Mouse (Mus musculus): Measurements from ENCODE around the gene Plpp2.

The Plpp2 gene

DNA sequence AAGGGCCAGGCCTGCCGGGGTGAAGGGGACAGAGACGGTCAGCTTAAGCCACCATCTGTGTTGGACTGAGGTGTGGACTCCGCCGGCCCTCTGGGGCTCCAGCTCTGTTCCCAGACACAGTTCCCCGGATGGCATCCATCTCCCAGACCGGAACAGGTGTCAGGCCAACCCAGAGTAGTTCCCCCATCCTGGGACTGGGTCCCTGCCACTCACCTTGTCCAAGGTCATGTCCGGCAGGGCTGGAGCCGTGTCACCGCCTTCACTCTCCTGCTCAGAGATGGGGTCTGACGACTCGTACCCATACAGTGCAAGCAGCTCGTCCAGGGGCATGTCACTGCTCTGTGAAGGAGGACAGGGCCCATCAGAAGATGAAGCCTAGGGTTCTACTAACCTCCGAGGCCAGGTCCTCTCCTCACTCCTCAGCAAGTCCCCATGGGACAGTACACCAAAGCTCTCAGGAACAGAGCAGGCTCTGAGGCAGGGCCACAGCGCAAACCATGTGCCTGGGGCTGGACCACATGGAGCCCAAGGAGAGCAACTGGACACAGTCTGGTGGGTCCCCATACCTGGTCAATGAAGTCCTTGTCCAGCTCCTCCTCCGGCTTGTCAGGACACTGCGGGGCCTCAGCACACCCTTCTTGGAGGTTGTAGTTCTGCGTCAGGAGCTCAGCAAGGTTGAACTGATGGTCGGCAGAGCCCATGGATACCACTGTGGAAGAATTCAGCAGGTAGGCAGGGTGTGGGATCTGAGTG lies 15.6 kb upstream of the Plpp2 start:
- in situ Hi-C loops (cut with MboI, MseI): no loop called here

DNA sequence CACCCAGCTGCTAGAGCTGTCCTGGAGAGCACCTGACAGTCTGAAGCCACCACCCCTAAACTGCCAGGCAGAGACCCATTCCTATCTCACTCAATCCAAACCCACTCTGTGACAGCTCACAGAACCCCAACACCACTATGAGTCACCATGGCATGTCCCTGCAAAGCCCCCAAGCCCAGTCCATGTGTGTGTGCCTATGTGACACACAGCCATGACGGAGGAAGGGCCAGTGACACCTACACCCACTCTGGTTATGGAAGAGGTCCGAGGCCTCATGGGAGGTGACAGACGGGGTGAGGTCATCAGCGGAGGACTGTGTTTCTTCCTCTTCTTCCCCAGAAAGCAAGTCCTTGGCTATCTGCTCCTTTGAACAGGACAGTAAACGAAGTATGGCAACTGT lies 14.9 kb upstream of the Plpp2 start:
- in situ Hi-C loops (cut with MboI, MseI): no loop called here

GRCm38 (mm10) chr10:79547148-79547675 lies 13.6 kb upstream of the Plpp2 start:
- in situ Hi-C loops (cut with MboI, MseI): no loop called here

- in situ Hi-C loops (cut with MboI, MseI): no loop called here
Measured at GRCm38 (mm10) chr10:79546483-79546882, 12.9 kb upstream of the Plpp2 start.

DNA sequence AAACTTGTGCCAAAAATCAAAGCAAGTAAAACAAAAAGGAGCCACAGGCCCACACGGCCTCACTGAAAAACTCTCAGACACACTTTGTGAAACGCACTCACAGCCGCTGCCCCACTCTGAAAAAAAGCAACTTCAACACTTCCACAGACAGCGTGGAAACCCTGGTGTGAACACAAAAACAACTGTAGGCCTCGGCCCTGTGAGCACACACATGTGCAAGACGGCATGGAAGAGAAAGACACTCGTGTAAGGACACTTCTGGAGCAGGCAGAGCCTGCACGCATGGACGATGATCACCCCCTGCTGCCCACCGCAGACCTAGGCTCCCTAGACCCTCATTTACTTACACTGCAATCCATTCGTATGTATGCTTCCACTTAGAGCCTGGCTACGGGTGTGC lies 12.3 kb upstream of the Plpp2 start:
- in situ Hi-C loops (cut with MboI, MseI): no loop called here

DNA sequence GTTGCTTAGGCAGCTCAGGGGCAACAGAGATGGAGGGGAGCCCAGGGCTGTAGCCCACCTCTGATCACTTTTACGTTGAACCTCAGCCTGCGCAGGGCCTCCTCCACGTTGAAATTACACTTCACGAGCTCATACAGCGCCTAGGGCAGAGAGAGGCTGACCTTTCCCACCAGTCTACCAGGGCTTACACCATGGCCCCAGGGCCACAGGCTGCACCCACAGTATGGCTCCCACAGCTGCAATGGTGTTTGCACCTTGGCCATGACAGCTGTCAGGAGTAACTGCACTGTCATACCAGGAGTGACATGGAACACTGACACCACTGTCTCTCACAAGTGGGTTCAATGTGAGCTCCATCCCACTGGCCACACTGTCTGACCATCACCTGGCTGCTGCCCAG lies 11.0 kb upstream of the Plpp2 start:
- in situ Hi-C loops (cut with MboI, MseI): no loop called here

DNA sequence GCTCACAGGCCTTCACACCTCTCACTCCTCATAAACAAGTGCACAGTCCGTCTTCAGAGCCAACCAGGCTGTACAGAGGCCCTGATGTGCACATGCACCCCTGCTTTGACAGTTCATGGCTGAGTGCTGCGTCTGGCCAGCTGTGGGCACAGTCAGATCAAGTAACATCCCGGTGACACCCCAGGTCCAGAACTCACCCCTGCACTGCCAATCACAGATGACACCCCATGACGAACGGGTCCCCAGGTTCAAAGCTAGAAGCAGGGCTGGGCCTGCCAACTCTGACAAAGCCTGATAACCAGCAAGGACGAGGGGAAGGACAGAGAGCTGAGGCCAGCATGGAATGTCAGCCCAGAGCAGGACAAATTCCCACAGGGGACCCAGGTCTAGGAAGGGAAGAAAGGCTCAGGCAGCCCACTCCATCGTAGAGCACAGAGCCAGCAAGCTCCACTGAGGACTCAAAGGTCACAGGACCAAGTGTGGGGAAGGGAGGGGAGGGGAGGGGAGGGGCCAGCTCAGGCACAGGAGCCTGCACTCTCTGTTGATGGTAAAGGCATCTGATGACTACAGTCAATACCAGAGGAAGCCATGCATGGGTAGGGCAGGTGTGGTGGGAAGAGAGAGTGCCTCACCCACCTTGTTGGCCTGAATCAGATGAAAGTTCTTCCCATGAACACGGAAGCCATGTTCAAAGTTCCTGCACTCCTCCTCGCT lies 10.4 kb upstream of the Plpp2 start:
- in situ Hi-C loops (cut with MboI, MseI): no loop called here

DNA sequence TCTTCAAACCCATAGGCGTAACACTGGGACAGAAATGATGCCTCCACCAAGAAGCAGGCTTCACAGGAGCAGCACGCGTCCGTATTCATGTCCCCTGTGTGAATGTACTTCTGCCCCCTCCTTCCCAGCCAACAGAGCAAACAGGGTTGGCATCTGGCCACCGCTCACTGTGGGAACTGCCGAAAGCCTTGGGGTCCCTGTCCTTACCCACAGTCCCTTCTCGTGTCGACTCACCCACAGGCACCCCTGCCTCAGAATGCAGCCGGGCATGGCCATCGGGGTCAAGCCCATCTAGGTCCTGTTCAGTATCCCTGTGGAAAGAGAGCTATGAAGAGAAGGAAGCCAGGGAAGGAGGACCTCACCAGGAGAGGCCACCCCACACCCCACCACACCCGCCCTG lies 8.6 kb upstream of the Plpp2 start:
- in situ Hi-C loops (cut with MboI, MseI): no loop called here

- in situ Hi-C loops (cut with MboI, MseI): no loop called here
Measured at GRCm38 (mm10) chr10:79541522-79541921, 7.9 kb upstream of the Plpp2 start.

DNA sequence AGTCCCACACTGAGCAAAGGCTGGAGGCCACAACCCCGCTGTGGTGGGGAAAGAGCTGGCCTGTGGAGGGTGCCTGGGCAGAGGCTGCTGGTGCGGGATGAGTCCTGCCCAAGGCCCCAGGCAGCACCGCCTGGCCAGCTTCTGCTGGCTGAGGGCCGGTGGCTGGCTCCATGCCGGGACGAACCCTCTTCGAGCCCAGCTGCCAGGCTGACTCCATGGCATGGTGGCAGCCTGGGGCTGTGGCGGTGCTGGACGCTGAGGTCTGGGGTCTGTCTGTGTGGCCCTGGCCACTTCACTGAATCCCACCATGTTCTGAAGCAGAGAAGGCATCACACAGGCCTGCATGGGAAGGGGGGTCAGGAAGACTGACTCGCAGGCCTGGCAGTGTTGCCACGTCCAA lies 7.2 kb upstream of the Plpp2 start:
- in situ Hi-C loops (cut with MboI, MseI): no loop called here

DNA sequence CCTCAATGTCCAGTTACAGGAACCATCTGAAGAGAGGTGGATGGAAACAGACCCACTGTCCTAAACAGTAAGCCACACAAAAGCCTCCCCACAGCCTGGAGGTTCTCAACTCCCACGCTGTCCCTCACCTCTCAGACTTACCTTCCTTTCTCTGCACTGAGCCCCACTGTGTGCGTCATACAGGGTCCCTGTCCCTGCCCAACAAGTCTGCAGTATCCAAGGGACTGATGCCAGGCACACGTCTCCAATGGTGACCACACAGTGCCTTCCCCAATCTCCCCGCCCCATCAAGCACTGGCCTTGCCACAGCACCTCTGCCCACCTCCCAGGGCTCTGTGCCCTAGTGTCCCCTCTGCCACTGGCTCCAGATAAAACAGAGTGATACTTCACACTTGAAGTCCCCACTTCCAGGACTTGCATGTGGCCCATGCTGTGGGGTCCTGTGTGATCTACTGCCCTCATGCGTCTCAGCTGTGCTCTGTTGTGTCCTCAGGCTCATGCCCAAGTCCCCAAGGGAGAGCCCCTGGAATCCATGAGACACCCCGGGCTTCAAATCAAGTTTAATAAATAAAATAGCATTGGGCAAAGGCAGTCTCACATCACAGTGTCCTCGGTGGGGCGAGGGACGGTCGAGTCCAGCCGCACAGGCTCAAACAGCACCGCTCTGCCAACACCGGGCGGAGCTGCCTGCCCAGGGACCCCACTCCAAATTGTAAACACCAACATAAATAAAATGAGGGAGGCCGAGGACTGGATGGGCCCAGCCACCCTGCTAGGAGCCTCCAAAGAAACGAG lies 6.3 kb upstream of the Plpp2 start:
- in situ Hi-C loops (cut with MboI, MseI): no loop called here

DNA sequence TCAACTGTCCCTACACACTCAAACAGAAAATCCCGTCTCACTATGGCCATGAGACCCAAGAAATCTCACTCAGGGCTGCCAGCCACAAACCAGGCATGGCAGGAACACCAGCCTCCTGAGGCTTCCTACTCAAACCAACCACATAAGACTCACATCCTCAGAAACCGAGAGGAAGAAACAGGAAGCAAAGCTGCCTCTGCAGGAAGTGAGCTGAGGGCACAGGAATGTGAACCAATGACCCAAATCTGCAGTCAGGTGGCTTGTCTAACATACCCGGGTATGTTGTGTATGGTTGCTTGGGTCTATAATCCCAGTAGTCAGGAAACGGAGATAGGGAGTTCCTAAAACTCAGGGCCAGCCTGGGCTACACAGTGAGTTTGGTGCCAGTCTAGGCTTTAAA lies 5.3 kb upstream of the Plpp2 start:
- in situ Hi-C loops (cut with MboI, MseI): no loop called here

DNA sequence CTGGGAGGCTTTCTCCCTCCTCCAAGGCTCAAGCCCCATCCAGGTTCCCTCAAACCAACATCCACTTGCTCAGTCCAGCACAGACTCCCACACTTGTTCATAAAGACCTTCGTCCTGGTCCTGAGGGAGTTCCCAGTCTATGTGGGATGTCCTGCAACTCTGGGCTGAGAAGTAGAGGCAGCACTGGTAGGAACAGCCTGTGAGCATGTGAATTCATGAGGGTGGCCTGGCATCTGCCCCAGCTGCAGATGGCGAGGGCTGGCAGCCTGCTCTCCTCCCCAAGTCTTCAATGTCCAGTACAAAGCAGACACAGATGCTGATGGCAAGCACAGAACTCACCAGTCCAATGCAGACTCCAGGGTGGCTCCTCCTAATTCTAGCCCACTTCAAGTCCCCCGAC lies 4.7 kb upstream of the Plpp2 start:
- in situ Hi-C loops (cut with MboI, MseI): no loop called here

DNA sequence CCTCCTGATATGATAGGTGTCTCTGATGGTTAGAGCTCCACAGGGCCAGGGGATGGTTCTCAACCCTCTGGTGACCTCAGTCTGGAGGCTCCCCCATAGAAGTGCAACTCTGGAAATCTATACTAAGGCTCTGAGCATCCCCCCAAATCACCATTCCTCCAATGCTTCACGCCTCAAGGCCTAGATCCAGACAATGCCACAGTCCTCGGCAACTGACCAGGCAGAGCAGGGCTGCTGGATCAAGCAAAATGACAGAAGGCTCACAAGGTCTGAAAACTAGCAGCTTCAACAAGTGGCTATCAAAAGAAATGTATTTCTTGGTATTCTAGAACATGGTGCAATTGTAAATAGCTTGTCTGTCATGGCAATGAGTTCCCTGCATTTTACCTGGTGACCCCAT lies 4.2 kb upstream of the Plpp2 start:
- in situ Hi-C loops (cut with MboI, MseI): no loop called here

DNA sequence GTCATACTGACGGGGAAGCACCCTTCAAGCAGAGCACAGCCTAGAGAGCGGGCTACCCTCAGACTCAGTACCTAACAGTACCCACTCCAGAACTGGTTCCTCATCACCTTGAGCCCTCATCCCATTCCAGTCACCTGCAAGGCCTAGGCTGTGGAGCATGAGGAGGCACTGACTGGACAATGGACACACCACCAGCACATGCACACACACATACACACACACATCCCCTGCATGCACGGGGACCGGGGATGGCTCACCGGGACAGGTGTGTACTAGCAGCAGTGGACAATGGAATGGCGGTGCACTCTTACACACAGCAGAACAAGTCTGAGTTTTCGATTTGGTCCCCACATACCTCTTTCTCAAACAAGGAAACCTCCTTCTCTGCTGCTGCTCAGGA lies 3.7 kb upstream of the Plpp2 start:
- in situ Hi-C loops (cut with MboI, MseI): no loop called here

DNA sequence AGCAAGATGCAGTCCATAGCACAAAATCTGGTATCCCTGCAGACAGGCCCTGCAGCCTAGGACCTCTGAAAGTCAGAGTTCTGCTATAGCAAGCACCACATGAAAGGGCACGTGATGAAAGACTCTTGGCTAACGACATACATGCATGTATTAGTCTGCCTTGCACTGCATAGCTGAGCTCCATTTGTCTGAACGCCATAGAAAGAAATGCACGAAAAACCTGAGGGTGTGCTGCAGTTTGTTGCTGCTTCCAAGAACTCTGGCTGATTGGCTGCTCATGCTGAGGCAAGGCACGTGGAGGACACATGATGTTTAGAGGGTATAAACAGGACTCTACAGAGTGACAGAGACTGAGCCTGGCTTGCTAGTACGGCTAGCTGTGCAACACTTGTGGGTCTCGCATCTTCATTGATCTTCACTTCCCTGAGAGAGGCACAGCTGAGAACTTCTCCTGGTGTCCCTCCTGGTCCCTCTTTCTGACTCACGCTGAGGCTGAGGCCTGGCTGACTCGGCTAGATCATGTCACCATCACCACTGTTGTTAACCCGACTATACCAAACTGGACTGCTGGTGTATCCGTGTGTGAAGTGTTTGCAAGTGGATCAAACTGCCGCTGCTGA lies 3.0 kb upstream of the Plpp2 start:
- in situ Hi-C loops (cut with MboI, MseI): no loop called here

DNA sequence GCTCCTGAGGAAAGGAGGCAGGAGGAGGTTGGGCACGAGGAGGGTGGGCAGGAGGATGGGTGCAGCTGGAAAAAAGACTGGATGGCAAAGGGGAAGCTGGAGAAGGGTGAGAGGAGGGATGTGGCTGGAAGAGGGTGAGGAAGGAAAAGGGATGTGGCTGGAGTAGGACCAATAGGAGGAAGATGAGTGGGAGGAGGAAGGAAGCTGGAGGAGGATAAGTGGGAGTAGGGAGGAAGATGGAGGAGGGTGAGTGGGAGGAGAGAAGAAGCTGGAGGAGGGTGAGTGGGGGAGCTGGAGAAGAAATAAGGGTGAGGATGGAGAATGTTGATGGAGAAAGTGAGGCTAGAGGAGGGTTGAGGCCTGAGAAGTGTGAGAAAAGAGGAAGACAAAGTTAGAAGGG lies 1.8 kb upstream of the Plpp2 start:
- in situ Hi-C loops (cut with MboI, MseI): no loop called here

GRCm38 (mm10) chr10:79534426-79534825 lies 830 bp upstream of the Plpp2 start:
- in situ Hi-C loops (cut with MboI, MseI): no loop called here

DNA sequence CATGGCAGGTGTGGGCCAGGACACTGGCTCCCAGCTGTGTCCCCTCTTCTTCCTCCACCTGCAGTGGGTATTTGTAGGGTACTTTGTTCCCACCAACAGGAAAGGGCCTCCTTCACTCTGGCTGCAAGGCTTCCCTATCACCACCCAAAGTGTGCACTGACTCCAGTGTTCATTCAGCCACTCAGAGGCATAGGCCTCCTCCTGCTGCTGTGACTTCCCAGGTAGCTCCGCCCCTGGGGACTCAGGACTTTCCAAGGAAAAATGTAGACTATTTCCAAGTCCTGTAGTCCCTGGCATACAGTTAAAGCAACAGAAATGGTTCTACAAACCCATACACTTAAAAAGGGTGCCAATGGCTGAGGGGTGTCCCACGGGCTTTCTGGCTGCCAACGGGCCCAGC lies 918 bp downstream of the Plpp2 start:
- in situ Hi-C loops (cut with MboI, MseI): no loop called here

- in situ Hi-C loops (cut with MboI, MseI): no loop called here
Measured at GRCm38 (mm10) chr10:79531593-79531992, 2.0 kb downstream of the Plpp2 start.

- in situ Hi-C loops (cut with MboI, MseI): no loop called here
Measured at GRCm38 (mm10) chr10:79530721-79531120, 2.9 kb downstream of the Plpp2 start.

DNA sequence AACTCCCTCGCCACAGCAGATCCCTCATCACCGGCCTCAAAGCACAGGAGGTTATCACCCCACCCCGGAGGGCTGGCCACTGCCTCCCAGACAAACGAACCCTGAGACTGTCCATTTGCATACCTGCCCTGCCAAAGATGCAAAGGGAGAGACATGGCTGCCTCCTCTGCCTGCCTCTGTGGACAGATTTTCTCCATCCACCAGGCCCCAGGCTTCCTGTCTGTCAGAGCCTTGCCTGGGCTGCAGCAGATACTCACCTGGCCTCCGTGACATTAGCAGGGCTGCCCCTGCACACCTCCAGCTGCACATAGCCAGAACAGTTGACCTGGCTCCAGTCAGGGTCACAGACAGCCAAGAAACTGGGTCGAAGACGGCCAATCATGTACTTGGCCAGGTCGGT lies 3.4 kb downstream of the Plpp2 start:
- in situ Hi-C loops (cut with MboI, MseI): no loop called here
